ENCODE assay signal across 27 mouse cellular contexts in genomic region chr14:105523849-105524248, GRCm38 (mm10).
"Had no signal": no experiment of that assay in that cellular context is flagged by ENCODE, and none has a peak within 500 bp of the region (broad histone marks: within the 10 kb centered on the region; RNA-seq: fewer than 3 reads in every experiment).

No protein-coding gene starts in this region.

- H3K36me3 ChIP-seq: heart, embryonic 10.5 days; heart, embryonic 13.5 days; heart, embryonic 15.5 days; hindbrain, embryonic 13.5 days; hindbrain, embryonic 15.5 days; kidney, embryonic 15.5 days; limb, embryonic 10.5 days; limb, embryonic 12.5 days; liver, embryonic 13.5 days; liver, embryonic 15.5 days had no signal

- ATAC-seq: hindbrain, postnatal 0 days; intestine, embryonic 16.5 days; liver, postnatal 0 days had no signal

- H3K4me2 ChIP-seq: heart, embryonic 13.5 days; heart, embryonic 15.5 days; hindbrain, embryonic 13.5 days; hindbrain, embryonic 15.5 days; kidney, embryonic 15.5 days; limb, embryonic 12.5 days; liver, embryonic 11.5 days; liver, embryonic 13.5 days; liver, embryonic 15.5 days had no signal

- H3K27ac ChIP-seq: heart, embryonic 10.5 days; heart, embryonic 13.5 days; heart, embryonic 15.5 days; hindbrain, embryonic 13.5 days; hindbrain, embryonic 15.5 days; hindbrain, postnatal 0 days; kidney, embryonic 15.5 days; kidney, postnatal 0 days; left cerebral cortex, adult 2 months; limb, embryonic 10.5 days; limb, embryonic 12.5 days; liver, embryonic 13.5 days; liver, embryonic 15.5 days had no signal

- H3K9me3 ChIP-seq: heart, embryonic 10.5 days; heart, embryonic 13.5 days; heart, embryonic 15.5 days; hindbrain, embryonic 13.5 days; hindbrain, embryonic 15.5 days; kidney, embryonic 15.5 days; limb, embryonic 10.5 days; limb, embryonic 12.5 days; liver, embryonic 13.5 days; liver, embryonic 15.5 days had no signal

- H3K27me3 ChIP-seq: heart, embryonic 13.5 days; heart, embryonic 15.5 days; hindbrain, embryonic 13.5 days; hindbrain, embryonic 15.5 days; kidney, embryonic 15.5 days; limb, embryonic 12.5 days; liver, embryonic 13.5 days; liver, embryonic 15.5 days had no signal

- DNase-seq: gastrocnemius, postnatal 14 days; gastrocnemius, postnatal 36 days; heart, adult 18-20 months; heart, postnatal 14 days; heart, postnatal 36 days; kidney, adult 11 months; kidney, adult 2 months; kidney, adult 9 months; kidney, postnatal 25 days; kidney, postnatal 4 days; liver; liver, embryonic 13.5 days; liver, postnatal 0 days had no signal

- H3K9ac ChIP-seq: heart, embryonic 13.5 days; heart, embryonic 15.5 days; hindbrain, embryonic 13.5 days; hindbrain, embryonic 15.5 days; kidney, embryonic 15.5 days; limb, embryonic 12.5 days; liver, embryonic 13.5 days; liver, embryonic 15.5 days; liver, postnatal 0 days had no signal

- H3K4me1 ChIP-seq: hindbrain, embryonic 13.5 days; hindbrain, embryonic 15.5 days; kidney, embryonic 15.5 days; liver, embryonic 13.5 days; liver, embryonic 15.5 days had no signal

- H3K4me3 ChIP-seq: heart, embryonic 10.5 days; heart, embryonic 13.5 days; heart, embryonic 15.5 days; hindbrain, embryonic 13.5 days; hindbrain, embryonic 15.5 days; kidney, embryonic 15.5 days; left cerebral cortex, adult 2 months; limb, embryonic 10.5 days; limb, embryonic 12.5 days; liver, embryonic 13.5 days; liver, embryonic 15.5 days had no signal
